Mouse (Mus musculus): ENCODE measurements around the gene Hdac8. TPM values are rescaled to one million over a fixed set of nuclear protein-coding genes. Genes with fewer than 3 reads are reported as not detected.

The Hdac8 gene
- total RNA-seq, 4 experiments from 2014 or later: 3.8 to 4.1 (median 4.0) TPM

DNA sequence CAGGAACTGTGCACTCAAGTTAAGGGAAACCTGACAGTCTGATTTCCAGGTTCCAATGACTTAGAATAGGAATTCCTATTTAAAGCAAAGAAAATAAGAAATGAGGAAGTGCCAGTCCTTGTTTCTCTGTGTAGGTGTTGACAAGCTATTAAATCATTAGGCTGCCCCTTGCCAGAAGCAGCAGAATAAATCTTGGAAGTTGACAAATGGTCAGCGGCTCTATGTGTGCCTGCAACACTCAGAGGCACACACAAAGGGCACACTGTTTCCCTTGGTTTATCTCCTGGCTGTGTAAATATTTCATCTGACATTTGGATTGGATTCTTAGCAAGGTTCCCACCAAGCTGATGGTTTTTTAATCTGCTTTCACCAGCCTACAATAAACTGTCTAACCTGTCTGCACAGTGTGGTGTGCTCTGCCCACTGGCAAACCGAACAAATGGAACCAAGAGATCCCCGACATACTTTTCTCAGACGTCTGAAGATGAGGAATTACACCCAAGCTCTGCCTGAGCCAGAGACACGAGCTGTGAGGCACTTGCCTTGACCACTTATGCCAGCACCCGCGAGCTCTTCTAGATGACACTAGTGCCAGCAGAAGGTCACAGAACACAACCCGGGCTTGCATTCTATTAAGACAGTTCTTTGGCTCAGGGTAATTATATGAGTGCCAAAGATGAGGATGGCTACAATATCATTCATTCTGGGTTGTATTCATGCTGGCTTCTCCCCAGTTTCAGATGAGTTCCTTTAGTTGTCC lies 165.6 kb downstream of the Hdac8 start:
- DNase-seq (ENCODE audit: low spot score): no peak

DNA sequence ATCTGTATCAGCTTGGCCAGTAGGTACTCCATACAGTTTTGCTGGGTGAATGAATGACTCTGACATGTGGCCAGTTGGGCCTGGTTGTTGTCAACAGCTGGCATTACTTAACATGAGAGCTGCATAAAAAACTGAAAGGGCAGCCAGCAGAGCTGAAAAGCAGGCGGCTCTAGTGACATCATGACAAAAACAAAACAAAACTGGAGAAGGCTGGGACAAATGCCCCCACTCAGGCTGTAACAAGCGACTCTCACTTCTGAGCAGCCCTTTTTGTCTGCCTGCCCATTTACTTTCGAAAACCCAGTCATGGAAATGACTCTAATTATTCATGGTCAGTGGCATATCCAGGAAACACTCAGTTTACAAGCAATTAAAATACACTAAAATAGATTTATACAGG lies 185.5 kb downstream of the Hdac8 start:
- no peak for DNase-seq (ENCODE audit: low spot score)

DNA sequence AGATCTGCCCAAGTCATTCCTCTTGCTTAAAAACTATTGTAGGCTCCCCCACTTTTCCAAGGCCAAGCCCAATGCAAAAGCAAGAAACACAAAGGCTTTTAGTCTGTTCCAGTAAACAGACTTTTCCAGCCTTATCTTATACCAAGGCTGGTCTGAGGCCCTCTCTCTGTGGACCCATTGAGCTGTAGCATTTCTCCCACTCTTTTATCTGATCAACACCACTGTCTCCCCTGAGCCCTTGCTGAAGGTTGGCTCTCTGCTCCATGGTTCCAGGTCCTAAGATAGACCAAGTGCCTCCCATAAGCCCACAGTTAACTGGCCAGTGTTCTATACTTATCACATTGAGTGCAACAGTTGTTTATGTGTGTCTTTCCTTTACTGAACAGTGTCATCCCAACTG lies 185.9 kb downstream of the Hdac8 start:
- DNase-seq (ENCODE audit: low spot score): no peak

DNA sequence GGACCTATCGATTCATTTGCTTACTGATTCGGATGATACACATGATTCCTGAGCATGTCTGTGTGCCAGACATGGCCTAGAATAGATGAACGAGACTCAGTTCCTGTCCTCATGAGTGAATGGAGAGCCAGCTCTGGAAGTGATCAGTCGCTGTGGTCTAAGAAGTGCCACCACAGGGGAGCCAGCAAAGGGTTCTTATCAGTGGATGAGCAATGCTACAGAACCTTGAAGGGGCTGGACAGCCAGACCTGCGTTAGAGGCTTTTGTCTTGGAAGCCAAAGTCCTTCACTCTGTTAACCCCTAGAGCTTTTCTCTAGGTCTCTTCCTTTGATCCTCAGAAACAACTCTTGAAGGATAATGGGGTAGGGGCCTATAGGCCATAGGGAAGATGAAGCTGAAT lies 186.4 kb downstream of the Hdac8 start:
- no peak for DNase-seq (ENCODE audit: low spot score)

DNA sequence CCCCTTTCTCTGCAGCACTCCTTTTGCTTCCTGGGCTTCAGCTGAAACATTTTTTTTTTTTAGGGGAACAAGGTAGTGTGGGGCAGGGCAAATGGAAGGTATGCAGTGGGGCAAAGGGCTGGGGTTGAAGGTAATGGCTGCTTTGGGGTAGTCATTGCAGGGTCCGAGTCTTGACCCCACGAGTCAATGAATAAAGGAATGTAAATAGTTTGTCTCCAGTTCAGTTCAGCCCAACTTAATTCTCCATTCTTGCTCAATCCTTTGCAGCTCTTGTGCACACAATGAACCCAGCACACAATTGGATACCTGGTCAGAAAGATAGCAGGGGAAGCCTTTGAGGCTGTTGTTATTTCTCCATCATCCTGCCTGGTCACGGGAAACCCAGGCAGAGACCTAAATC lies 194.0 kb downstream of the Hdac8 start:
- no peak for DNase-seq (ENCODE audit: low spot score)

DNA sequence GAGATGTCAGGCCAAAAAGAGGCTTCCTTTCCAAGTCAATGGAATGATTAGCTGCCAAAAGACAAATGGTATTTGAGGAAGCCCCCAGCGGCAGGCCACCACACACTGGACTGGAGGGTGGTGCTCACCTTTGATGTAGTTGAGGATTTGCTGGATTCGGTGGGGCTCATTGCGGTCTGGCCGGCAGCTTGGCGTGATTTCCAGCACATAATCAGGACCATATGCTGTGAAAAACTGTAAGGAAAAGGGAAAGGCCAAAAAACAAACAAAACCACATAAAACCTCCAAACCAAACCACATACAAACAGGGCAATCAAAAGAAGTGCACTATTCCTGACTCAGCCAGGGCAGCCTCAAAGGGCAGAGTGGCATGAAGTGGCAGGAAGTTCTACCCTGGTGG lies 197.6 kb downstream of the Hdac8 start:
- no peak for DNase-seq (ENCODE audit: low spot score)

DNA sequence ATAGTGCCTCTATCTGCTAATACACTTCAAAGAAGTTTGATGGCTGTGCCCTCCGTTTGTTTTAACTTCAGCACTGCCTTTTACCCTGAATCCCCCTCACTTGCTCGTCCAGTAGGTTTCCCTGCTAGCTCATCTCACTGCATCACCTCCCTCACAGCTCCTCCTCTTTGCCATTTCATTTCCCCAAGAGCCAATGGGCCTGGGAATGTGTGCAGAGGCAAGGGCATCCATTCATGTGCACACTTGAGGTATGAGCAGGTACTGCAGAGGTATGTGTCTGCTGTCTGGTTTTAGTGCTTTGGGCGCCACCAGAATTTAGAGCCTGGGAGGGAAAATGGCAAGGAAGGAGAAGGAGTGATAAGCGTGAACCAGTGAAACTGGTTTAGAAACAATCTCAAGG lies 199.4 kb downstream of the Hdac8 start:
- no peak for DNase-seq (ENCODE audit: low spot score)

DNA sequence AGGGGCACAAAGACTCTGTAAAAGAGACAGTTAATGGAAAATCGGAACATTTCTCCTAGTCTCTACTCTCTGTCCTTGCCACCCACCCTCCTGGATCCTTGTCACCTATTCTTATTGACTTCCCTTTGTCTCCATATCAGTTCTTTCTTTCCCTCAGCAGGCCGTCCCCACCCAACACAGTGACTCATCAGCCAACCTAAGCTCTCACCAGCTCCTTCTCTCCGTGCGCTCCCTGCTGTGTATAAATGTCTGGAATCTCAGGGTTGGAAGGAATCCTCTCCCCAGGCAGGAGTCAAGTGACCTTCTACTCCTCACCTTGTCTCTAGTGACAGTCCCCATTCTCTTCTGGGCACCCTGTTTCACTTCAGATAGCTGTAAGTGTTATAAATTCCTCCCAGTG lies 200.2 kb downstream of the Hdac8 start:
- no peak for DNase-seq (ENCODE audit: low spot score)

DNA sequence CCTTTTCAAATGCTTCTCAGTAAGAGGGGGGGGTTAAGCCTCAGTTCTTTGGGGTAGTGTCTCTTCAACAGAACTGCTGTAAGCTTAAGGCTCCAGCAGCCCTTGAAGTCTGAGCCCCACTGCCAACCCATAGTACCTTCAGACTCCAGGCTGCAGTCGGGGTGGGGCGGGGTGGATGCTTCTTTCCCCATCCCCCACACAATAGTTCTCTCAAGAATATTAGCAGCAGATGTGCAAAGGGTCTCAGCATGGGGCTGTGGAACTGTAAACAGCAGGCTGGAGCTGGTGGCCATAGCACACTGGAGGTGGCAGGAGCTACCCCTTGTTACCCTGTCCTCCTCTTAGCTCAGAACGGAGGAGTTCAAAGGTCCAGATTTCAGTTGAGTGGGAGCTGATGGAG lies 202.7 kb downstream of the Hdac8 start:
- DNase-seq (ENCODE audit: low spot score): no peak

DNA sequence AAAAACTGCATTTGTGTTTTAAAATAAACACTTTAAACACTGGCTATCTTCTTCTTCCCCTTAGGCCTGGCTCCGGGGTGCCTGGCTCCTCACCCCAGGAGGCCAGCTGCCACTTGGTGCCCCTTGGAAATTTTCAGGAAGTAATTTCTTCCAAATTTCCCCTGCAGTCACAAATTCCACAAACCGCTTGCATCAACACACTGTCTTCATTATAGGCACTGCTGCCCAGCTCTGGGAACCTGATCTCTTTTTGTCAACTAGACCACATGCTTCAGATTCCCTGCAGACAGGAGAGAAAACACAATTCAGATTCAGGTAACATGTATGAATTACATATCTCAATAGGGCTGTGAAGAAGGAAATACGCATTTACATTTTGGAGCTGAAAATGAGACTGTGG lies 220.3 kb downstream of the Hdac8 start:
- no peak for DNase-seq (ENCODE audit: low spot score)

DNA sequence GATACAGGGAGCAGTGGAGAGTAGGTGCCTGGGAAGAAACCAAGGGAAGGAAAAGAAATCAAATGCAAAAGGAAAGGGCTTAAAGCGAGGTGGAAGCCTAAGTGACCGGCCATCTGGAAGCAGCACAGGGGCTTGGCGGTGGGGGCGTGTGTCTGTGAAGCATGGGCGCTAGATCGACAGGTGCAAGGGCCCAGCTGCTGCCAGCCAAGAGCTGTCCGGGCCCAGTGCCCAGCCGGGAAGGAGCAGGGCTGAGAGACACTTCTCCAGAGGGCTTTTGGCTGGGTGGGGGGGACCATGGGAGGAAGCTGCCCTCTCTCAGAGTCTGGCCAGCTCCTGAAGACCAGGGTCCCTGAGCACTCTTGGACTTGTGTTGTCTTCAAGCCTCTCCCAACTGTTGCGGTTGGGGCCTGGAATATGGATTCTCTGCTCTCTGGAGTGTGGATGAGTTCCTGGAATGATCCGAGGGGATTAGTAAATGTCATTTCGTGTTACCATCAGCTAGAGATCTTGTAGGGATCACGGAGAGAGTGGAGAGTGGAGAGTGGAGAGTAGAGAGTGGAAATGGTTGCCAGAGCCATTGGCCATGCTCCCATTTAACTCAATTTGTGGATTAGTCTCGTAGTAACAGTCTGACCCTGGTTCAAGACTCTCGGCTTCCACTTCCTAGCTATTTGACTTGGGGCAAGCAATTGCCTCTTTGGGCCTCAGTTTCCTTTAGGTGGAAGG lies 242.4 kb downstream of the Hdac8 start:
- no peak for DNase-seq (ENCODE audit: low spot score)

DNA sequence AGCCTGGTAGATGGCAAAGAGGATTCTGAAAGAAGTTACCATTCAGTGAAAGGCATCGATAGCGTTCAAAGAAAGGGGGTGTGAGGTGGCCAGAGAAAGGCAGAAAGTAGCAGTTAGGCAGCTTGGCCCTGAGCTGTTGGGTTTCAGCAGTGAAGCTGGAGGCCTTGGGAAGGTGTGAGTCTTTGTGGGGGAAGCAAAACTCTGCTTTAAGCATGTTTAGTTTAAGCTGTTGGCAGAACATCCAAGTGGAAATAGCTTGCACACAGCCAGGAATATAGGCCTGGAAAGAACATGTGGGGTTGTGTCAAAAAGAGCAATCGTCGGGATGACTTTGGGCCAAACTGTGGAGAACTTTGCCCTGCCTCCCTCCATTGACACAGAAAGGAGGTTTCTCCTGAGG lies 245.4 kb downstream of the Hdac8 start:
- no peak for DNase-seq (ENCODE audit: low spot score)

DNA sequence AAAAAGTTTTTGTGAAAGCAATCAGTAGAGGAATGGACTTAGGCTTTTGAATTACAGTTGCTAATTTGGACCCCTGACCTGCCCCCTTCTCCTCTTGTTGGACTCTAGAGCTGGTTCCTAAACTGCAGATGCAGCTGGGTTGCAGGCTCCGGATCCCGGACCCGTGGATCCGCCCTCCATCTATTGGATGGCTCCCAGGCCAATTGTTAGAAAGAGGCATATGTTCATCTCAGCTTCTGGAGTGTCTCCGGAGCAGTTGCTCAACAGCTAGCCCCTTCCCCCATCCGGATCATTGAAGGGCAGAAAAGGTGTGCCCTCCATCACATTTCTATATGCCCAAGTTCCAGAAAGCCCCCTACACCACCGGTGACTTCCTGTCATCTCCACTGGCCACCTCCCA lies 251.3 kb downstream of the Hdac8 start:
- no peak for DNase-seq (ENCODE audit: low spot score)

DNA sequence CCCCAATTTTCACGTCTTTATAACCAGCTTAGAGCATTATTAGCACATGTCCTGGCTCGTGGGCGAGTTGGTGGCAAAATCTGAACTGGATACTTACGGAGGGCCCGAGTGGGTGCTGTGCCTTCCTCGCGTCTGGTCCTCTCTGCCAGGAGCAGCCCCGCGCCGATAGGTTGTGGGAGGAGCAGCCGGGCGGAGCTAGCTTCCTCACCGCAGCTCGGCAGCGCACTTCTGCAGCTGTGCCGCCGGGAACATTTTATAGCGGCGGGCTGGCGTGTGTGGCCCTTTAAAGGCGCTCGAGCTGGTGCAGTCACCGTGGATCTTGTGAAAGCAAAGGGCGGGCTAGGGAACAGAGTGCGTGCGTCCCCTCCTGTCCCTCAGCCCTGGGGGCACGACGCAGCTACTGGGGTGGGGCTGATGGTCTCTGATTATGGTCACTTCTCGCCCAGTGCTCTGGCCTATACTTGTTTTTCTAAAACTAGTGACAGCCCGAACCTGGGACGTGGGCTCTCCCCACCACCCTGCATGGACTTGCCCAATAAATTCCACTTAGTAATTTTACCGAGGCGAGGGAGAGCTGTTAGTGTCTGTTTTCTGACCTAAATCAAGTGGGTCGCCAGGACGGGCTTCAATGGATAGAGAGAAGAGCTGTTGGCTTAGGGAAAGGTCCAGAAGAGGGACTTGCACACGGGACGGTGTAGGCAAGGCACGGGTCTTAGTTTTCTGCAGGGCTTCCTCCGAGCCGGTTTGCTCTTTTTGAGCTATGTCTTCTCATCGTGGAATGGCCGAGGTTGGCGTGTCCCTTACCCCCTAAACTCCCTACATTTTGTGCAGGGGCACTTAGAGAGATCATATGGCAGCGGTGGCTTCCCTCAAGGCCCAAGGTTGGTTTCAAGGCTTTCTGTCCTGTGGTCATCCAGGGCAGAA lies 253.0 kb downstream of the Hdac8 start, which contains the start of gene Cited1:
TSS of gene Cited1 (minus strand) at position 245 of the 924 bp plus-strand sequence.
- peak; percentile 6 for DNase-seq (ENCODE audit: low spot score)

DNA sequence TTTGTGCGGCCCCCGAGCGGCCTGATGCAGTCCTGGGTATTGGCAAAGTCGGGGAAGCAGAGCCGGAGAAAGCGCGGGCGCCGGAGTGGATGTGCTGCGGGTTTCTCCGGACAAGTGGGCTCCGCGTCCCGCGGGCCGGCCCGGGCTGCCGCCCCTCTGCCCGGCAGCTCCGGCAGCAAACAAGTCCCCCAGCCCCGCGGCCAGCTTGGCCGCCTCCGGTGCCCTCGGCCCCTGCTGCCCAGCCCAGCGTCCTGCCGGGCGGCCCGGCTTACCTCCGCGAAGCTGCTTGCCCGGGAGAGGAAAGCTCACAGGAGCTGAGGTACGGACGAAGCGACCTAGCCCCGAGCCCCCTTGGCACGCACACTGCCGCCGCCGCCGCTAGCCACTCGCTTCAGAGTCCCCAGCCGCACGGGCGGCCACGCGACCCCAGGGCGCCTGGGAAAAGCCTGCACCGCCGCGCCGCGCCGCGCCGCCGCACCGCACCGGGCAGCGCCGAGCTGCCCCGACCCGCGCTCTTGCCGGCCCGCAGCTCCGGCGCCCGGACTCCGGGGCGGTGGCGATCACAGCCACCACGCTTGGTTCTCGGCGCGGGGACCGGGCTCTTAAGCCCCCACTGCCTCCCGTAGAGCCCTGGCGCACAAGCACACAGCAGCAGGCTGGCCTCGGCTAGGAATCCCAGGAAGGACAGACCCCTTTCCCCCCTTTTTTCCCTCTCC lies 253.8 kb downstream of the Hdac8 start:
- no peak for DNase-seq (ENCODE audit: low spot score)

DNA sequence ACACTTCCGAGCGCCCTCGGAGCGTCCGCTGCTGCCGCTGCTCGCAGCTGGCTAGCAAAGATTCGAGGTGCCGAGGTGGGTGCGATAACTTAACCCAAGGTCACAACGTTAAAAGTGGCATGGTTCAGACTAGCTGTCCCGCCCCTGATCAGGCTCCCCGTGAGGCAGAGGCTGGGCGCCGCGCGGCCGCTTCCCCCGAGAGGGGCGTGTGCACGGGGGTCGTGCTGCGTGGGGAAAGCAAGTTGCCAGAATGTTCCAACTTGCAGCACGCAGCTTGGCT lies 254.3 kb downstream of the Hdac8 start:
- no peak for DNase-seq (ENCODE audit: low spot score)

DNA sequence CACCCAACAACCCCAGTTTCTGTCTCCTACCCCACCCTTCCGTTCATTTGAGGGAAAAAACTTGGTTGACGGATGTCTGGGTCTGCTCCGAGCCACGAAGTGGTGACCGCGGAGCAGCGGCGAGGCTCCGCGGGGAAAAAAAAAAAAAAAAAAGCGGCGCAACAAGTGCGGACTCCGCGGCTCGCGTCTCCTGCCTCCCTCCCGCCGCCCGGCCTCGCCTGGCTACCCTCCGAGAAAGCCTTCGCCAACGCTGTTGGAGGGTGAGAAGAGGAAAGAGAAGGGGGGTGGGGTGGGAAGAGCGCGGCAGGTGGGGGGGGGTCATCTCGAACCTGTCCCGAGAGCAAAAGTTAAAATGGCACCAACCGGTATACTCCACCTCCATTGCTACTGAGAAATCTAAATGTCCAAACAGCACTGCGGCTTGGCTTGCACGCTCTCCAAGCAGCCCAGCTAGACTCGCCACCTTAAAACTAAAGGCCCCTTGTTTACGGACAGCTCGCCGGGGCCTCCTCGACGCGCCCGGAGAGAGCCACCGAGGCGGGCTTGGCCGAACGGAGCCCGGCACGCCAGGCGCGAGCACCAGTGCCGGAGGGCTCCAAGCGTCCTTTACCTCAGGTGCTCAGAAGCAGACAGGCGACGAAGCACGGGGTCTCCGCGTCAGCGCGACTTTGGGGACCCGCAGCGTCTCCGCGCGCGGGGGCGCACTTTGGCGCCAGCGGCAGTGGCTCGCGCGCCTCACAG lies 254.8 kb downstream of the Hdac8 start:
- no peak for DNase-seq (ENCODE audit: low spot score)

DNA sequence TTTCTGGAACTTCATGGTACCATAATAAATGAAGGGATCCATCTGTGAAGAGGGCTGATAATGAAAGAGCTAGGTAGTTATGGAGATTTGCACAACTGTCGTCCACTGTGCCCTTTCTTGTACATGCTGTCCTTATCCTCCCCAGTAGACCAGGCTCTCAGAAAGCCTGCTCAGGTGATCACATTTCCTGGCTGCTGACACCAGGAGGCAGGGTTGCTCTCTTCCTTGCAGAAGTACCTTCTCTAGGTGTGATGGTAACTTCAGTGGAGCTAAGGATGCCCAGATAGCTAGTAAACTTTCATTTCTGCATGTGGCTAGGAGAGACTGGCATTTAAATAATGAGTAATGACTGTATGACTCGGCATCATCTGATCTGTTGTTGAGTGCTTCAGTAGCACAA lies 260.8 kb downstream of the Hdac8 start:
- DNase-seq (ENCODE audit: low spot score): no peak
